Mouse (Mus musculus) retina, adult 2 months (tissue): ENCODE measurements around the gene Tbrg4.
A peak's percentile ranks its signal among the peaks of the same experiment; 100 is the strongest.
"Not testable (repeated sequence)": the region's sequence is repeated elsewhere in the genome, so short reads cannot be mapped to it uniquely, and the experiment has no call there.

Experiments used
- DNase-seq: peaks from one replicate; pipeline ENCODE4 v3.0.0-alpha.2; 2012; ENCODE audit warnings: low read depth, low spot score

The Tbrg4 gene

GRCm38 (mm10) chr11:6625478-6626387, at the start of gene Tbrg4:
Tbrg4 (minus strand) TSS chr11:6626067.
- peak; percentile 87 for DNase-seq

GRCm38 (mm10) chr11:6675402-6675801, 49.5 kb upstream of the Tbrg4 start:
- no peak for DNase-seq

GRCm38 (mm10) chr11:6674701-6675100, 48.8 kb upstream of the Tbrg4 start:
- no peak for DNase-seq

- no peak for DNase-seq
These were observed 45.0 kb upstream of the Tbrg4 start for GRCm38 (mm10) chr11:6670826-6671225.

GRCm38 (mm10) chr11:6670044-6670443, 44.2 kb upstream of the Tbrg4 start:
- no peak for DNase-seq

- DNase-seq, result no peak
These were observed 43.2 kb upstream of the Tbrg4 start for GRCm38 (mm10) chr11:6669041-6669440.

- no peak for DNase-seq
These were observed 40.8 kb upstream of the Tbrg4 start for GRCm38 (mm10) chr11:6666634-6667033.

DNA sequence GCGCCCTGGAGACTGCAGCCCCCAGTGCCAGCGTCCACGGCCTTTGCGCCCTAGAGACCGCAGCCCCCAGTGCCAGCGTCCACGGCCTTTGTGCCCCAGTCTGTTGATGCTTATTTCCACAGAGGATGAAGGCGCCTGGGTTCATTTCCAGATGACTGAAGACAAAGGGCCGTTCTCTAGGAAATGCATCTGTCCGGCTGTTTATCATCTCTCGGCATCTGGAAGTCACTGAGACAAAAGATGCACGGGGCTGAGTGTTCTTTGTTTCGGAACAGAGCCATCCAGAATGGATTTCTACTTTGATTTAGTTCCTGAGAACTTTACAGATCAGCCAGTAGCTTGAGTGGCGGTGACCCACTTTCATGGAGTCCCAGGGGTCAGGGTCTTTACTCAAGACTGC, 35.3 kb upstream of the Tbrg4 start:
- DNase-seq, result no peak

DNA sequence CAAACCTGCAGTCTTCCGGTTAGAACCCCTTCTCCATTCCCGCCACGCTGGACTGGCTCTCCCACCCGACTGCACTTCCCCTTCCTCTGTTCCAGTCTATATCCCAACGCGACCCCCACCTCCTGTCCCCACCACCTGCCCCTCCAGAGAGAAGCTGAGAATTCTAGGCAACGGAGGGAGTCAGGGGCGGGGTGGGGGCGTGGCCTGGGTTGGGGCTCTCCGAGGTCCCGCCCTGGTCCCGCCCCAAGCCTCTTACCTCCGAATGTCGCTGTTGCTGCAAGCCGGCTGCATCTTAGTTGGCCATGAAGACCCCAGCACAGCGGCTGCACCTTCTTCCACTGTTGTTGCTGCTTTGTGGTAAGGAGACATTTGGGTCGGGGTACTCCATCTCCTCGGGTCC, 32.4 kb upstream of the Tbrg4 start, which contains the start of gene Ramp3:
Ramp3 (plus strand) TSS at position 251 of the 400 bp plus-strand sequence.
- peak; percentile 62 for DNase-seq

DNA sequence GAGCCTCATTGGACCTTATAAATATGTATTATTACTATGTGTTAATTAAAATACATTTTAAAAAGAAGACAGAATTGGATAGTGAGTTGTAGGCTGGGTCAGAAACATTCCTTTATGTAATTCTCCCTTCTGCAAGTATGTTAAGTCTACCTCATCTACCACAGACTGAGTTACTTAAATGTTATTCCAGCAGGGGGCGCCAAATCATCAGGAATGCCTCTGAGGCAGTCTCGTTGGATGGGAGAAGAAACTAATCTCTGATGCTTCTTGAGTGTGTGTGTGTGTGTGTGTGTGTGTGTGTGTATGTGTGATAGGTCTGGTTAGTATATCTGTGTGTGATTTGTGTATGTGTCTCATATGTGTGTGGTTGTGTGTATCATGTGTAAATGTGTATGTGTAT, 29.0 kb upstream of the Tbrg4 start:
- peak; percentile 82 for DNase-seq

DNA sequence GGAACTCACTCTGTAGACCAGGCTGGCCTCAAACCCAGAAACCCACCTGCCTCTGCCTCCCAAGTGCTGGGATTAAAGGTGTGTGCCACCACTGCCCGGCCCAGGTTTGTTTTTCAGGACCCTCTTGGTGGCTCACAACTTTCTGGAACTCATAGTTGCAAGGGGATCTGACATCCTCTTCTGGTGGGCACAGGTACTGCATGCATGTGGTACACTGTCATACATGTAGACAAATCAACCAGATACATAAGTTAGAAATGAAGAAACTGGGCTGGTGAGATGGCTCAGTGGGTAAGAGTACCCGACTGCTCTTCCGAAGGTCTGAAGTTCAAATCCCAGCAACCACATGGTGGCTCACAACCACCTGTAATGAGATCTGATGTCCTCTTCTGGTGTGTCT, 27.1 kb upstream of the Tbrg4 start:
- not testable (repeated sequence) for DNase-seq

GRCm38 (mm10) chr11:6650519-6650918, 24.7 kb upstream of the Tbrg4 start:
- DNase-seq, result no peak

DNA sequence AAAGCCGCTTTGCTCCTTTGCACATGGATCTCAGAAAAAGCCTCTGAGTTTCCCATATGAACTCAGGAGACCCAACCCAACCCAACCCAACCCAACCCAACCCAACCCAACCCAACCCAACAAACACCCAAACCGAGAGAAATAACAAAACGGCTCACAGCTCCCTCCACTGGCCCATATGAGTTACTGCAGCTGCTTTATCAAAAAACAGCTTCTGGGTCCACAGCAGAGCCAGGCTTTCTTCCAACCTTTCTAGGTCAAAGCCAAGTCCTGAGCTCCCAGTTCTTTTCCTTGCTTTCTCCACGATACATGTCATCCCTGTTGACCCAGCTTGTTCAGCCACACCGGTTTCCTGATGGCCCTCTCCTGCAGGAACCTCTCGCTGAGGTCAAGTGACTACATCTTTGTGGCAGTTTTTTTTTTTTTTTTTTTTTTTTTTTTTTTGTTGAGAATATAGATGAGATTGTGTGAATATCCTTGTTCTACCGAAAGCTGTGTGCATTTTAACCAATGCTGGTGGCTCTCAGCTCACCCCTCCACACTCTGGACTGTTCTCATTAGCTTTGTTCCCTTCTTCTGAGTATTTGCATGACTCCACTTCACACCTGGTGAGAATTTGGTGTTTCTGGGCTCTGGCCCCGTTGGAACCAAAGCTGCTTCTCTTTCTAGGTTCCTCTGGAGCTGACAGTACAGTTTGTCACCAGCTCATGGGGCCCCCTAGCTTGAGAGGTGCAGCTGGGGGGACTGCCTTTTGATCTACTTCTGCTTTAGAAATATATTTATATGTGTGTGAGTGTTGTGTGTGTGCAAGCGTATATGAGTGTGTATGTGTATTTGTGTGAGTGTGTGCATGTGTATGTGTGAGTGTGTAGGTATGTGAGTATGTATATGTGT, 22.2 kb upstream of the Tbrg4 start:
- no peak for DNase-seq

GRCm38 (mm10) chr11:6644566-6644965, 18.7 kb upstream of the Tbrg4 start:
- DNase-seq, result no peak

DNA sequence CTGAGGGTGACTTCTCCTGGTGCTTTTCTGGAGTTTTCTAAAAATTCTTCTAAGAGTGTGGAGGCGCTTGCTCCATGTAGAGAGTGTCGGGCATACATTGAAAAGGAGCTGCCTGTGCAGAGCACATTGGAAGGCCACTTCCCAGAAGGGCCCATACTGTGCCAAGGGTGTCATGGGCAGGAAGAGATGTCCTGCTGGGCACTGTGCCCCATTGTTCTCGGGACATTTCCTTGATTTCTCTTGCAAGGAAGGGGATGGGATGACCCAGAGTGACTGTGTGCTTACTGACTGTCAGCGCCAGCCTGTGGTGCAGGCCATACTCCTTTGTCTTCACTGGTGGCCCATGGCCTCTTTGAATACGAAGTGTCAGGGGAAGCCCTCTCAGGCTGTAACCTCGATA, 13.2 kb upstream of the Tbrg4 start:
- DNase-seq, result no peak

GRCm38 (mm10) chr11:6638537-6638936, 12.7 kb upstream of the Tbrg4 start, which contains the start of gene Wap:
Wap (minus strand) TSS chr11:6638637.
- DNase-seq, result no peak

DNA sequence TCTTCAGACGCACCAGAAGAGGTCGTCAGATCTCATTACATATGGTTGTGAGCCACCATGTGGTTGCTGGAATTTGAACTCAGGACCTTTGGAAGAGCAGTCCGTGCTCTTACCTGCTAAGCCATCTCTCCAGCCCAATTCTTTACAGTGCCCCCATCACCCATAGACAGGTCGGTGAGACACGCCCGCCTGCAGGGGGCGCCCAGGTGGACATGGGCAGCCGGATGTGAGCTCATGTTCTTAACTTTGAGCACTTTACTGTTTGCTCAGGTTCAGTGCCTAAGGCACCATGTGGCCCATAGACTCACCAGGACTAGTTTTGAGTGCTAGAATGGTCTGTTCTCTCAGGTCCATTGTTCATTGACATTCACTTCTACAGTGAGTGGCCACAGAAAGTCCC, 10.3 kb upstream of the Tbrg4 start:
- no peak for DNase-seq

DNA sequence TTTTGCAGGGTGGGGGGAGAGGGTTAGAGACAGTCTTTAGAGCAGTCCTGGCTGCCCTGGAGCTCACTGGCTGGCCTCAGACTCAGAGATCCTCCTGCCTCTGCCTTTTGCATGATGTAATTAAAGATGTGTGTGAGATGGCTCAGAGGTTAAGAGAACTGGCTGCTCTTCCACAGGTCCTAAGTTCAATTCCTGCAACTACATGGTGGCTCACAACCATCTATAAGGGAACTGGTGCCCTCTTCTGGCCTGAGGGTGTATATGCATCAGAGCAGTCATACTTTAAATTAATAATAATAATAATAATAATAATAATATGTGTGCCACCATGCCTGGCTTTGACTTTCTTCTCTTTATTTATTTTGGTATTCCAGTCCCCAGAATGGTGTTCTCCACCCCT, 3.8 kb upstream of the Tbrg4 start:
- no peak for DNase-seq

GRCm38 (mm10) chr11:6628568-6628967, 2.7 kb upstream of the Tbrg4 start:
- no peak for DNase-seq

GRCm38 (mm10) chr11:6627731-6628130, 1.9 kb upstream of the Tbrg4 start:
- no peak for DNase-seq

- no peak for DNase-seq
These were observed 513 bp upstream of the Tbrg4 start for GRCm38 (mm10) chr11:6626388-6626772.

DNA sequence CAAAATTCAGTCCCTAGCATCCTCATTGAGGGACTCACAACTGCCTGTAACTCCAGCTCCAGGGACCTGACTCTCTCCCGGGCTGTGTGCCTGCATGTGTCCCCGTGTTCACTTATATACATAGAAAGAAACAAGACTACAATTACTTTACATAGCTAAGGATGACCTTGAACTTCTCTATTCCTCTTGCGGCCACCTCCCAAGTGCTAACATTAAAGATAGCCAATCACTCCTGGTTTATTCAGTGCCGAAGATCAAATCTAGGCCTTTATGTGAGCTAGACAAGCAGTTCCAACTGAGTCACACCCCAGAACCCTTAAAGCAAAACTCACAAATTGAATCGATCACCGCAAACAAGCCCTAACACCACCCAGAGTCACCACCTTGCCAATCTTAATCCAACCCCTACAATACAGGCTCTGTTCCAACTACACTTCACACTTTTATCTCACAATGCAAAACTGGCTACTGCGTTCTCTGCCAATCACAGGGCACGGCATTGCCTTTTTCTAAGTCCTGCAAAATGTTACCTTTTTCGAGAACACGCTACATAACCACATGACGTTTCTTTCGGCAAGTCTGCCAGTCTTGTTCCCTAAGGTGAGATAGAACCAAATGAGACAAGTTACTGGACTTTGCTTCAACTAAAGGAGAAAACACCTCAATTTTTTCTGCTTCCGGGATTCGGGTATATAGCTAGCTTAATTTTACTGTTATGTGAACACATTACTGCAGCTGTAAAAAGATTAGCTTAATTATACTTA, 1.1 kb downstream of the Tbrg4 start:
- no peak for DNase-seq
